Mouse (Mus musculus): ENCODE measurements around the gene Mrto4.

GRCm38 (mm10) chr4:139345416-139346019 lies 6.9 kb downstream of the Mrto4 start:
- TF ChIP-seq CTCF (conservative IDR thresholded peaks at IDR 0.05; ENCODE audit: low read length) (no peak), NANOG (IDR thresholded peaks at IDR 0.05; ENCODE audit: borderline replicate concordance, low read length) (no peak)

All from E14TG2a.4 (cell line).